Mouse (Mus musculus) olfactory bulb, adult 2 months (tissue): ENCODE measurements at regions not wholly inside any gene's neighbourhood (a gene's known extent, or its start where the extent isn't known, plus 50 kb on each side); places are given as distances from the start of the nearest gene placed in this dataset.

Experiments
- H3K27ac ChIP-seq: fragments of 200-500 bp; 2 replicates; pipeline ENCODE4 v1.5.1; 2012; ENCODE audit warnings: low read depth, low read length; ENCODE audit not compliant: insufficient read depth
- H3K4me1 ChIP-seq: fragments of 200-500 bp; 2 replicates; pipeline ENCODE4 v1.6.1; 2012; ENCODE audit warnings: low read length; ENCODE audit not compliant: control insufficient read depth, insufficient read depth
- H3K4me3 ChIP-seq: fragments of 200-500 bp; 2 replicates; pipeline ENCODE4 v1.5.1; 2012; ENCODE audit warnings: mild to moderate bottlenecking, low read depth, low read length, moderate library complexity; ENCODE audit not compliant: insufficient read depth
- CTCF ChIP-seq: fragments of 200-500 bp; IDR thresholded peaks from 2 replicates; pipeline ENCODE4 v1.5.1; 2012; ENCODE audit warnings: low read depth, mild to moderate bottlenecking, low read length, moderate library complexity; ENCODE audit not compliant: insufficient read depth
- POLR2A ChIP-seq: fragments of 200-500 bp; IDR thresholded peaks from 2 replicates; pipeline ENCODE4 v1.6.1; 2012; ENCODE audit warnings: mild to moderate bottlenecking, low read depth, low read length, moderate library complexity; ENCODE audit not compliant: insufficient read depth
- WGBS: fragments of 180-500 bp; shearing (Covaris S2); methylation state at CpG from one replicate; pipeline ENCODE4 v1.1.7; 2018; 5-methylcytosine and 5-hydroxymethylcytosine counted together

DNA sequence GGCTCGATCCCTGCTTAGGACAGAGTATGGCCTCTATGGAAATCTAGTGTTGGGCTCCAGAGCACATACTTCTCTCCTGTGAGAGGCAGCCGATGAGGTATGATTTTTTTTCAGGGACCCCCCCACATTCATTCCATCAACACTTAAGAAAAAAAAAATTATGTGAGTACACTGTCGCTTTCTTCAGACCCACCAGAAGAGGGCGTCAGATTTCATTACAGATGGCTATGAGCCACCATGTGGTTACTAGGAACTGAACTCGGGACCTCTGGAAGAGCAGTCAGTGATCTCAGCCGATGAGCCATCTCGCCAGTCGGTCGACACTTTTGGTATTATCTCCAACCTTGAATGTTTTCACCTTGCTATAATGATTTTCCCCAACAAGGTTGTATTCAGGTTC, 145.4 kb upstream of the Plxnc1 start:
- no peak overlapping the region for H3K27ac ChIP-seq
- peaks cover 6% of the 10 kb centered on the region for H3K4me1 ChIP-seq
- WGBS, result 89% methylated on average over 9 of the region's 9 CpGs

DNA sequence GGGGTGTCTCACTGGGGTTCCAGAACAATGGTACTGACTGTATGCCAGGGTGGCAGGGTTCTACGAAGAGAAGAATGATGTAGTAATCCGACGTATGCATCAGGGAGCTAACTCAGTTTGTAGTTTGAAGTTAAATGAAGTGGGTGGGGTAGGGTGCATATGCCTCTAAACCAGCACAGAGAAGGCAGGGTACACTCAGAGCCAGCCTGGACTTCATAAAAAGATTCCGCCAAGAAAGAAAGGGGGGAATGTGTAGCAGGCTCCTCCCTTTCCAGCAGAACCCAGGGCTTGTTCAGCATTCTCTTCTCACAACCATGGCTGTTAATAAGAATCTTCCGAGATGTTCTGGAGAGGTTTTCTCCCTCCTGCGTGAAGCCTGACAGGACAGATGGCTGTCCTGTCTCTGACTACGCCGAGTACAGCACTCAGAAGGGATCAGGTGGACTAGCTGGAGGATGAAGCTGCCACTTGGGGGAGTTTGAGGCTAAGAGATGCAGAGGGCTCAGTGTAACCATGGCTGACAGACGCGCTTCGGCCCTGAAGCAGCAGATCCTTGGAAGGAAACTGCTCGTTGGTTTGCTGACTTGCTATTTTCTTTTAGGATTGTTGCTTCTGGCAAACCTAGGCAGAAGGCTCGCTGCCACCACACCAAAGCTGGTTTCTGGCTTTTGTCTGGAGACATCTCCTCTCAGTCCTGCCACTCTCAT, 143.4 kb upstream of the Plxnc1 start:
- 33% methylated on average over 13 of the region's 13 CpGs for WGBS

More for the DNA sequence above, 145.4 kb upstream of the Plxnc1 start:
- TF ChIP-seq POLR2A (no peak), CTCF (no peak)
- no peak overlapping the region for H3K4me3 ChIP-seq

DNA sequence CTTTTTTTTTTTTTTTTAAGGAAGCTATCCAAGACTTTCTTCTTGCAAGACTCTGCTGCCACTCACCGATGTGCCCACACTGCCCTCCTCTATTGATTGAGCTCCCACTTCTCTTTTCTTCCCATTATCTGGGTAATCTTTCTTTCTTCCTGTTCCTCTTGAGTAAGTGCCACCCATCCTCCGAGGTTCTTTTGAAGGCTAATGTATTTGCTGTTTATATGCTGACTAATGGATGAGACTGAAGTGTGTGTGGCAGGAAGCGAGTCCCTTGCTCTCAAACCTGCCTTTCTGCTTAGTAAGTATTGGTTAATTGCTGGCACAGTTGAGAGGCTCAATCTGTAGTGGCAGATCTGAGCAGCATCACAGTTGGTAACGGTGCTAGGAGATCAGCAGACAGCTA, 142.1 kb upstream of the Plxnc1 start:
- TF ChIP-seq CTCF, result no peak
- Histone ChIP-seq H3K4me3 (no peak overlapping the region), H3K27ac (no peak overlapping the region), H3K4me1 (peaks cover 17% of the 10 kb centered on the region)
- 73% methylated on average over 4 of the region's 4 CpGs for WGBS

More for the DNA sequence above, 143.4 kb upstream of the Plxnc1 start:
- Histone ChIP-seq H3K27ac (no peak overlapping the region), H3K4me3 (no peak overlapping the region), H3K4me1 (peaks cover 13% of the 10 kb centered on the region)
- TF ChIP-seq CTCF (peak; percentile 45; the same call in 1 of the 2 replicates), POLR2A (no peak)

DNA sequence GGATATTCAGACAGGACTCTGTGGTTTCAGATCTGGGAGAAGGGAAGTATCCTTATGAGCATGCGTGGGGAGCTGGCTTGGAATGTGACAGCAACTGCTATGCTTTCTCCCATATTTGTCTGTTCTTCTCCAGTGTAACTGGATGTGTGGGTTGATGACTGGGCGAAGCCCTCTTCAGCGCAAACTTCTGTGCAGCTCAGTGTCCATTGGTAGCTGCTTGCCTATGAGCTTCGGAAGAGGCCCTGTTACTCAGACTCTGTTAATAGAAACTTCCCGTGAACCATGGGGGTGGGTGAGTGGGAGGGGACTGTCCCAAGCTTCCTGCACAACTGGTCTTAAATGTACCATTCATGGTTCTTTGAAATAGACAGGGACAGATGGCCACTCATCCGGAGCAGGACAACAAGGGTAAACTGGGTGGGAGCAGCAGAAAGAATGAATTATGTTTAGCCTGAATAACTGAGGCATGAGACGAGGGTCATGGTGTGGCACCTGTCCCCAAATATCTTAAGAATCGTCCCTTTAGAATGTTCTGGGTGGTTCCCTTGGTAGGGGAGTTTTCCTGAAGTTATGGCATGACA, 141.1 kb upstream of the Plxnc1 start:
- TF ChIP-seq POLR2A (no peak), CTCF (no peak)
- 75% methylated on average over 8 of the region's 8 CpGs for WGBS
- Histone ChIP-seq H3K4me3 (no peak overlapping the region), H3K4me1 (peaks cover 17% of the 10 kb centered on the region), H3K27ac (no peak overlapping the region)

DNA sequence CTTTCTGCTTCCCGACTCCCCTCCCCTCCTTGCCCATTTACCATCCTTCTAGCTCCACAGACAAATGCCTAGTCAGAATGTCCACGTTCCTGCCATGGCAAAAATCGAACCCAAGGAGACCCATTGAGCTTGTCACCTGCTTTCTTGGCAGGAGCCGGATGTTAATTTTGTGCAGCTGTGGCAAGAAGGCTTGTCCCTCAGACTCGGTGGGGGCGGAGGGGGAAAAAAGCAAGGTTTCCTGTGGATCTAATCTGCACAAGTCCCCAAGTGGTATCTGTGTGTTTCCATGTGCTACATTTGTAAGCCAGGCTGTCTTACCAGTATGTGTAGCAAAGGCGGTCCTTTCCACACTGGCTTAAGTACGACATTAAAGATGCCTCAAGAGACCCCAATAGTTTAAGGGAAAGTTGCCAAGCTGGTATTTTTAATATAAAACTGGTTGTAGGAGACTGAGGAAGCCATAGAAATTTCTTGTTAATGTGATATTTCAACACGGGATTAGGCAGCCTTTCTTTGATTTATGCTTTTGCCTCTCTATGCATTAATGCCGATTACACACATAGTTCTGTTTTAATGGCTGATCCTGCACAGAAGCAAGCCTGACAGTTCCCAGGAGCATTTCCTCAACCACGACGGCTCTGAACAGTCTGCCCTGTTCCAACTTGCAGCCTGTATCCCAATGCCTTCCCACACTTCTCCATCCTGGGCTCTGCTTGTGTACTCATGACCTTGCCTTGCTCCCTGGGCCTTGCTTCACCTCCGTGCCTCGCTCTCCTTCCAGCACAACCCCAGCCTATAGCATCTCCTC, 138.9 kb upstream of the Plxnc1 start:
- WGBS, result 53% methylated on average over 14 of the region's 14 CpGs
- TF ChIP-seq POLR2A, result no peak
- TF ChIP-seq CTCF, result no peak
- peaks cover 17% of the 10 kb centered on the region for H3K4me1 ChIP-seq

DNA sequence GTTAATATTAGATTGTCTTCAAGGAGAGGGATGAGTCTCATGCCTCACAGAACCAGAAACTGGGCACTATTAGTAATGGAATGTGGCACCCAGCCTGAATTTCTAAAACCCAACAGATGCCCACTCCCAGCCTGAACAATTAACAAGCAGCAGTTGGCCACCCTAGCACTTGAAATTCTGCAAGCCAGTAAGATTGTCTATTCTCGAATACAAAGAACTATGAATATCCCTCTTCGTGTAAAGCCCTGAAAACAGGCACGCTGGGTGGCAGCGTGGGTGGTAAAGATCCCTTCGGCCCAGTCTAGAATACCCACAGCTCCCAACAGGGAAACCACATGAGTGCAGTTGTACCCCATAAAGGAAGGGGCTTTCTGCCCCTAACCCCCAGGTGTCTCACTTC, 138.0 kb upstream of the Plxnc1 start:
- Histone ChIP-seq H3K4me1 (peaks cover 11% of the 10 kb centered on the region), H3K4me3 (no peak overlapping the region), H3K27ac (peak overlapping the region; percentile 7; the same call in 1 of the 2 replicates)
- TF ChIP-seq CTCF, result no peak
- no peak for TF ChIP-seq POLR2A
- WGBS, result 53% methylated on average over 5 of the region's 5 CpGs

More for the DNA sequence above, 138.9 kb upstream of the Plxnc1 start:
- H3K4me3 ChIP-seq, result no peak overlapping the region
- H3K27ac ChIP-seq, result no peak overlapping the region

DNA sequence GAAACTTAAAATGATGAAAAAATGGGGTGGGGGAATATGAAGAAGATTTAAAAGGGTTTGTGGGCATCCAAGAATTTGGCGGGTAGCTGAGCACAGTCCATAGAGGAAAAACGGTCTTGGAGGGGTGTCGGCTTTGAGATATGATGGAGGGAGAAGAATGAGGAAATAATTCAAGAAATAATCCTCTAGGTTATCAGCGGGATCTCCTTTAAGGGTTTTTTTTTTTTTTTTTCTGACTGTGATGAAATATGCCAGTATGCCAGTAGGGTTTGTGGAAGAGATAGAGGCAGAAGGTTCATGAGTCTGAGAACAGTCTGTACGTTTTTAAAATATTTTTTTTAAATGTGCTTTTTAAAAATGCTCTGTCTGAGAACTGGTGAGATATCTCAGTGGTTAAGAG, 135.3 kb upstream of the Plxnc1 start:
- 93% methylated on average over 5 of the region's 5 CpGs for WGBS
- peaks cover 17% of the 10 kb centered on the region for H3K4me1 ChIP-seq
- no peak for TF ChIP-seq CTCF
- TF ChIP-seq POLR2A, result no peak
- H3K4me3 ChIP-seq, result no peak overlapping the region
- H3K27ac ChIP-seq, result no peak overlapping the region

DNA sequence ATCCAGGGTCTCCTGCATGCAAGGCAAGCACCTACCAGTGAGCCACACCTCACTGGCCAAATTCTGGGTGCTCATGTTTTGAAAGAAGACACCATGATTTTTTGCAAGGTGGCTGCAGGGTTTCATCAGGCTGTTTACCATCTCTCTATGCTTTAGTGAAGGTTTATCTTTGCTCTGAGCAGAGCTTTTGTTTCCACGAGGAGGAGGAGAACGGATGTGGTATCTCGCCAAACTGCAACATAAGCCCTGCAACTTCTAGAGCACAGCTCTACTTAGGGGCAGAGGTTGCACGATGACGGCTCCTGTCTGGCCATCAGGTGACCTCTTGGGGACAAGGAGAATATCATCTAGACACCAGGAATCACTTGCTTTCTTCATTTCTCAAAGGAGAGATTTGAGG, 131.8 kb upstream of the Plxnc1 start:
- peaks cover 9% of the 10 kb centered on the region for H3K4me1 ChIP-seq
- WGBS, result 54% methylated on average over 5 of the region's 5 CpGs
- H3K4me3 ChIP-seq, result no peak overlapping the region
- no peak for TF ChIP-seq POLR2A
- no peak for TF ChIP-seq CTCF
- H3K27ac ChIP-seq, result peak overlapping the region; percentile 93

DNA sequence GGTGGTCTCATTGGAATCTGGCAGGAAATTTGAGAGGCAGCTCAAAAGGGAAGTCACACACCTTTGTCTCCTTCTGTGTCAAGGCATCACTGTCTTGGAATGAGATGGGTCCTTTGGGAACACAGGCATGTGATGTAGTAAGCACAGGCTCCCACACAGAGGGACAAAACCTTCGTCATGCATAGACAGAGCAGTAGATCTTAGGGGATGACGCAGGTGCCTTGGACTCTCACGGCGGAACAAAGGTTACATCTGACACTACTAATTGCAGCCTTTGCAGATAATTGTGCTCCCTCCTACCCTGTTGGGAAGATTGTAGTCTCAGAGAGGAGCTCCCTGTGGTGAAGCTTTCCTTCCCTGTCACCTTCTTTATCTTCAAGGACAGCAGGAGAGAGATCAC, 131.3 kb upstream of the Plxnc1 start:
- TF ChIP-seq CTCF (no peak), POLR2A (no peak)
- Histone ChIP-seq H3K4me3 (no peak overlapping the region), H3K27ac (peak overlapping the region; percentile 93), H3K4me1 (peaks cover 9% of the 10 kb centered on the region)
- 35% methylated on average over 4 of the region's 4 CpGs for whole genome bisulfite sequencing
